In the genomic region with DNA sequence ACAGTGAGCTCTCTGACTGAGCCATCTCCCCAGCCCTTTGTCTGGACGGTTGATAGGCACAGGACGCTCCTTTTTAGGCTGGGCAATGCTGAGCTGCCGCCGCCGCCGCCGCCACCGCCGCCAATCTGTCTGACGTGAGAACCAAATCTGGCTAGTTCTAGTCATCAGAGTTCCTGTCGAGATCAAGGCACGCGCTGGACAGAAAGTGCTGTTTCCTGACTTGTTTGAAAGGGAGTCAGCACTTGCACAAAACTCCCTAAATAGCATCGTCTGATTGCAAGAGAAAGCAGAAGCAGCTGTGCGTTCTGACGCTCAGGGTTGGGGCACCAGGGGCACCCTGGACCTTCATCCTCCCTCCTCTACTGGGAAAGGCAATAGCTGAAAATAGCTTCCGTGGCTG, we compare ENCODE assay signal across 9 mouse cellular contexts.
DNase-seq lines count a peak whose midpoint lies in the region; ATAC-seq and TF ChIP-seq lines count a peak whose summit lies in the region.
"Had no signal": no experiment of that assay in that cellular context is flagged by ENCODE, and none has a peak within 500 bp of the region (broad histone marks: within the 10 kb centered on the region; RNA-seq: fewer than 3 reads in every experiment).

No protein-coding gene starts in this region.

- no peak for TF ChIP-seq CTCF in testis, adult 2 months (IDR thresholded peaks at IDR 0.05; ENCODE audit: control insufficient read depth, insufficient read depth, insufficient replicate concordance, low read depth, low read length)

- no peaks in the 10 kb centered on the region for H3K4me1 ChIP-seq in testis, adult 2 months (ENCODE audit: control insufficient read depth, insufficient read depth, low read length)
- no peaks in the 10 kb centered on the region for H3K4me1 ChIP-seq in midbrain, embryonic 11.5 days (ENCODE audit: control insufficient read depth, insufficient read depth, low read length)

- H3K4me3 ChIP-seq in testis, adult 2 months (ENCODE audit: control insufficient read depth, low read depth, low read length) = no peak overlapping the region
- no peak overlapping the region for H3K4me3 ChIP-seq in midbrain, embryonic 11.5 days (ENCODE audit: low read depth, low read length)
- H3K4me3 ChIP-seq: embryonic facial prominence, embryonic 15.5 days had no signal

- 72% methylated on average over 17 of the region's 17 CpGs for WGBS in midbrain, embryonic 11.5 days

- H3K36me3 ChIP-seq in testis, adult 2 months (ENCODE audit: control insufficient read depth, insufficient read depth, low read length) = no peaks in the 10 kb centered on the region
- no peaks in the 10 kb centered on the region for H3K36me3 ChIP-seq in midbrain, embryonic 11.5 days (ENCODE audit: control insufficient read depth, insufficient read depth, low read length)
- H3K36me3 ChIP-seq: embryonic facial prominence, embryonic 15.5 days had no signal

- peak; percentile 77 for ATAC-seq in inflammation-experienced regulatory T-cells, adult 6 months
- ATAC-seq in midbrain, embryonic 11.5 days (ENCODE audit: low FRiP score) = no peak

- H3K27ac ChIP-seq in testis, adult 2 months (ENCODE audit: control insufficient read depth, insufficient read depth, low read depth, low read length) = peak overlapping the region; percentile 62; the same call in 1 of the 2 replicates
- H3K27ac ChIP-seq in midbrain, embryonic 11.5 days (ENCODE audit: low read depth, low read length) = no peak overlapping the region

- DNase-seq in embryo, embryonic 10 days (ENCODE audit: low spot score) = peak; percentile 24
- no peak for DNase-seq in embryo, embryonic 9.5 days (ENCODE audit: extremely low spot score)
- no peak for DNase-seq in testis, postnatal 10 days (ENCODE audit: low spot score)
- peak; percentile 60 to 81 for DNase-seq in monocyte, adult 2 months (ENCODE audit: low read depth in 1 of 2, low spot score in 2 of 2)
- no peak for DNase-seq in urinary bladder, adult 2 months (ENCODE audit: low spot score)
- DNase-seq in midbrain, embryonic 11.5 days (ENCODE audit: low spot score, missing footprints) = no peak

- no peak overlapping the region for H3K9ac ChIP-seq in midbrain, embryonic 11.5 days (ENCODE audit: low read length)
- H3K9ac ChIP-seq: embryonic facial prominence, embryonic 15.5 days had no signal

- H3K27me3 ChIP-seq in testis, adult 2 months (ENCODE audit: control insufficient read depth, insufficient read depth, low read length) = no peaks in the 10 kb centered on the region
- H3K27me3 ChIP-seq in midbrain, embryonic 11.5 days (ENCODE audit: control insufficient read depth, insufficient read depth, low read length) = no peaks in the 10 kb centered on the region
- H3K27me3 ChIP-seq: embryonic facial prominence, embryonic 15.5 days had no signal

- H3K9me3 ChIP-seq in midbrain, embryonic 11.5 days (ENCODE audit: control insufficient read depth, low read length) = no peaks in the 10 kb centered on the region
- H3K9me3 ChIP-seq: embryonic facial prominence, embryonic 15.5 days had no signal

- H3K4me2 ChIP-seq in midbrain, embryonic 11.5 days = no peak overlapping the region
- H3K4me2 ChIP-seq: embryonic facial prominence, embryonic 15.5 days had no signal

- TF ChIP-seq POLR2A in testis, adult 2 months (IDR thresholded peaks at IDR 0.05; ENCODE audit: control insufficient read depth, low read depth, low read length) = no peak

Comparison
In these comparisons a context has a peak if more than half of its experiments do, and no peak if none do; other contexts are left out.
1. DNase-seq: peak in embryo, embryonic 10 days (single experiment) and monocyte, adult 2 months (2 of 2); none in embryo, embryonic 9.5 days (single experiment), testis, postnatal 10 days (single experiment), urinary bladder, adult 2 months (single experiment) and midbrain, embryonic 11.5 days (single experiment).